Mouse (Mus musculus) limb, embryonic 15.5 days (tissue): ENCODE results near the gene Vmn1r188. TPM values are rescaled to one million over a fixed set of nuclear protein-coding genes. Genes with fewer than 3 reads are reported as not detected.
"Not testable (repeated sequence)": the region's sequence is repeated elsewhere in the genome, so short reads cannot be mapped to it uniquely, and the experiment has no call there.

Experiments
- ATAC-seq: fragments of 200-750 bp; cut with Nextera tagmentation; 2 replicates; pipeline ENCODE4 v1.8.0; 2017; ENCODE audit warnings: low read depth, moderate TSS enrichment; ENCODE audit not compliant: insufficient number of reproducible peaks, low FRiP score, low TSS enrichment
- H3K27ac ChIP-seq: fragments of 300-500 bp; sonication (generic); 2 replicates; pipeline ENCODE4 v1.5.1; 2015; ENCODE audit warnings: moderate library complexity, mild to moderate bottlenecking, inconsistent platforms
- H3K27me3 ChIP-seq: fragments of 300-500 bp; sonication (generic); 2 replicates; pipeline ENCODE4 v1.6.1; 2015; ENCODE audit warnings: inconsistent platforms
- H3K36me3 ChIP-seq: fragments of 300-500 bp; sonication (generic); 2 replicates; pipeline ENCODE4 v1.6.1; 2015; ENCODE audit warnings: inconsistent platforms
- H3K4me1 ChIP-seq: fragments of 300-500 bp; sonication (generic); 2 replicates; pipeline ENCODE4 v1.6.1; 2015; ENCODE audit warnings: inconsistent platforms
- H3K4me2 ChIP-seq: fragments of 300-500 bp; sonication (generic); 2 replicates; pipeline ENCODE4 v1.6.1; 2015; ENCODE audit warnings: mild to moderate bottlenecking, inconsistent platforms
- H3K4me3 ChIP-seq: fragments of 300-500 bp; sonication (generic); 2 replicates; pipeline ENCODE4 v1.5.1; 2015; ENCODE audit warnings: mild to moderate bottlenecking, inconsistent platforms
- H3K9ac ChIP-seq: fragments of 300-500 bp; sonication (generic); 2 replicates; pipeline ENCODE4 v1.6.1; 2015; ENCODE audit warnings: inconsistent platforms
- H3K9me3 ChIP-seq: fragments of 300-500 bp; sonication (generic); 2 replicates; pipeline ENCODE4 v1.6.1; 2016; ENCODE audit warnings: inconsistent platforms
- WGBS: fragments of 180-500 bp; shearing (Covaris S2); methylation state at CpG from one replicate; pipeline ENCODE4 v1.1.7; 2015; 5-methylcytosine and 5-hydroxymethylcytosine counted together
- polyA plus RNA-seq: library from polyadenylated mRNA; unstranded; fragments of >200 nt; fragmentation: Nextera tagmentation; extraction: Ambion mirVana; gene quantifications from 2 replicates; pipeline ENCODE4 v1.2.1, GENCODE M21; 2015

Gene Vmn1r188
- polyA plus RNA-seq, 1 experiment from 2014 or later, result not detected

- H3K36me3 ChIP-seq, result no peaks in the 10 kb centered on the region
- peak overlapping the region; percentile 63 for H3K4me2 ChIP-seq
- peaks cover 23% of the 10 kb centered on the region for H3K4me1 ChIP-seq
- H3K27ac ChIP-seq, result peak overlapping the region; percentile 93
- no peak for ATAC-seq
- 2% methylated on average over 13 of the region's 13 CpGs for WGBS
- 0 out of 2 replicates have a peak overlapping the region, but pooled peaks have one; percentile 32 for H3K9ac ChIP-seq
- no peaks in the 10 kb centered on the region for H3K27me3 ChIP-seq
- peak overlapping the region; percentile 40 for H3K4me3 ChIP-seq
- no peaks in the 10 kb centered on the region for H3K9me3 ChIP-seq
Observed at GRCm38 (mm10) chr13:22041651-22042567, 42.3 kb upstream of the Vmn1r188 start.

- not testable (repeated sequence) for H3K27me3 ChIP-seq, H3K9me3 ChIP-seq, H3K36me3 ChIP-seq
- Histone ChIP-seq H3K4me1 (peaks cover 23% of the 10 kb centered on the region), H3K27ac (peak within 1 kb of the TSS; percentile 93), H3K4me3 (peak within 1 kb of the TSS; percentile 40), H3K9ac (0 out of 2 replicates have a peak within 1 kb of the TSS, but pooled peaks have one; percentile 32), H3K4me2 (peak within 1 kb of the TSS; percentile 63)
- under 1% methylated on average over 44 of the region's 80 CpGs for WGBS
- ATAC-seq, result peak; percentile 90
Observed at GRCm38 (mm10) chr13:22042568-22043502, 41.4 kb upstream of the Vmn1r188 start, which contains the start of the genes Hist1h2ag and Hist1h2bj. Gene Hist1h2ag (minus strand): TSS chr13:22042944. Gene Hist1h2bj (plus strand): TSS chr13:22043214.

- peak overlapping the region; percentile 85 for H3K27ac ChIP-seq
- no peaks in the 10 kb centered on the region for H3K9me3 ChIP-seq
- H3K9ac ChIP-seq, result 0 out of 2 replicates have a peak overlapping the region, but pooled peaks have one; percentile 23
- peak overlapping the region; percentile 63 for H3K4me2 ChIP-seq
- H3K4me3 ChIP-seq, result peak overlapping the region; percentile 40
- 2% methylated on average over 13 of the region's 14 CpGs for WGBS
- no peaks in the 10 kb centered on the region for H3K27me3 ChIP-seq
- peaks cover 23% of the 10 kb centered on the region for H3K4me1 ChIP-seq
- no peak for ATAC-seq
- no peaks in the 10 kb centered on the region for H3K36me3 ChIP-seq
Observed at GRCm38 (mm10) chr13:22043503-22044431, 40.5 kb upstream of the Vmn1r188 start.

GRCm38 (mm10) chr13:22044432-22045155, 39.6 kb upstream of the Vmn1r188 start:
- H3K36me3 ChIP-seq, result no peaks in the 10 kb centered on the region
- ATAC-seq, result no peak
- peak overlapping the region; percentile 63; the same call in 1 of the 2 replicates for H3K4me2 ChIP-seq
- no peak overlapping the region for H3K9ac ChIP-seq
- no peak overlapping the region for H3K27ac ChIP-seq
- peaks cover 23% of the 10 kb centered on the region for H3K4me1 ChIP-seq
- peak overlapping the region; percentile 40 for H3K4me3 ChIP-seq
- H3K9me3 ChIP-seq, result no peaks in the 10 kb centered on the region
- 79% methylated on average over 6 of the region's 6 CpGs for WGBS
- H3K27me3 ChIP-seq, result no peaks in the 10 kb centered on the region

GRCm38 (mm10) chr13:22045311-22045710, 38.9 kb upstream of the Vmn1r188 start:
- Histone ChIP-seq H3K36me3 (no peaks in the 10 kb centered on the region), H3K27me3 (no peaks in the 10 kb centered on the region), H3K27ac (no peak overlapping the region), H3K9ac (no peak overlapping the region), H3K4me3 (no peak overlapping the region), H3K9me3 (no peaks in the 10 kb centered on the region), H3K4me1 (peaks cover 20% of the 10 kb centered on the region), H3K4me2 (no peak overlapping the region)
- 58% methylated on average over 2 of the region's 2 CpGs for WGBS
- no peak for ATAC-seq

GRCm38 (mm10) chr13:22049041-22049440, 35.2 kb upstream of the Vmn1r188 start:
- no peak overlapping the region for H3K4me2 ChIP-seq
- H3K4me3 ChIP-seq, result no peak overlapping the region
- H3K27ac ChIP-seq, result no peak overlapping the region
- no peaks in the 10 kb centered on the region for H3K27me3 ChIP-seq
- 78% methylated on average over 2 of the region's 2 CpGs for WGBS
- peaks cover 9% of the 10 kb centered on the region; the same call in 1 of the 2 replicates for H3K4me1 ChIP-seq
- ATAC-seq, result no peak
- no peaks in the 10 kb centered on the region for H3K9me3 ChIP-seq
- no peaks in the 10 kb centered on the region for H3K36me3 ChIP-seq
- H3K9ac ChIP-seq, result no peak overlapping the region

GRCm38 (mm10) chr13:22049737-22050440, 34.4 kb upstream of the Vmn1r188 start:
- Histone ChIP-seq H3K4me3 (peak overlapping the region; percentile 49), H3K9ac (0 out of 2 replicates have a peak overlapping the region, but pooled peaks have one; percentile 10), H3K4me1 (peaks cover 4% of the 10 kb centered on the region; the same call in 1 of the 2 replicates), H3K36me3 (no peaks in the 10 kb centered on the region), H3K27ac (peak overlapping the region; percentile 86), H3K9me3 (no peaks in the 10 kb centered on the region), H3K4me2 (peak overlapping the region; percentile 62), H3K27me3 (no peaks in the 10 kb centered on the region)
- WGBS, result under 1% methylated on average over 14 of the region's 14 CpGs
- ATAC-seq, result no peak

GRCm38 (mm10) chr13:22050591-22051522, 33.4 kb upstream of the Vmn1r188 start:
- H3K9ac ChIP-seq, result peak overlapping the region; percentile 31
- no peaks in the 10 kb centered on the region for H3K36me3 ChIP-seq
- no peaks in the 10 kb centered on the region for H3K27me3 ChIP-seq
- H3K9me3 ChIP-seq, result no peaks in the 10 kb centered on the region
- peak; percentile 92 for ATAC-seq
- peak overlapping the region; percentile 86 for H3K27ac ChIP-seq
- H3K4me1 ChIP-seq, result peaks cover 3% of the 10 kb centered on the region; the same call in 1 of the 2 replicates
- under 1% methylated on average over 52 of the region's 52 CpGs for WGBS
- peak overlapping the region; percentile 62 for H3K4me2 ChIP-seq
- H3K4me3 ChIP-seq, result peak overlapping the region; percentile 49

- Histone ChIP-seq H3K9ac (no peak overlapping the region), H3K9me3 (no peaks in the 10 kb centered on the region), H3K4me3 (peak overlapping the region; percentile 49), H3K4me1 (peaks cover 3% of the 10 kb centered on the region; the same call in 1 of the 2 replicates), H3K36me3 (no peaks in the 10 kb centered on the region), H3K4me2 (peak overlapping the region; percentile 62), H3K27ac (peak overlapping the region; percentile 86), H3K27me3 (no peaks in the 10 kb centered on the region)
- no peak for ATAC-seq
- WGBS, result 12% methylated on average over 5 of the region's 5 CpGs
Observed at GRCm38 (mm10) chr13:22051523-22051859, 32.7 kb upstream of the Vmn1r188 start.
